Mouse (Mus musculus) spleen, adult 2 months (tissue): Measurements from ENCODE around the gene Rbms3.

Experiments
- CTCF ChIP-seq: fragments of 200-500 bp; IDR thresholded peaks from 2 replicates; pipeline ENCODE4 v1.5.1; 2011; ENCODE audit warnings: mild to moderate bottlenecking, inconsistent platforms; ENCODE audit not compliant: insufficient read depth, insufficient read length, insufficient replicate concordance; ENCODE audit errors: extremely low read depth
- POLR2A ChIP-seq: fragments of 200-500 bp; IDR thresholded peaks from 2 replicates; pipeline ENCODE4 v1.6.1; 2011; ENCODE audit warnings: low read depth, low read length, inconsistent platforms

GRCm38 (mm10) chr9:116967317-116967716 is 662.4 kb downstream of the Rbms3 start:
- no peak for TF ChIP-seq CTCF
- TF ChIP-seq POLR2A = no peak
